Mouse (Mus musculus) liver, embryonic 14.5 days (tissue): ENCODE data around the gene Cacna1g. TPM values are rescaled to one million over a fixed set of nuclear protein-coding genes. Genes with fewer than 3 reads are reported as not detected.

Experiments
- ATAC-seq: fragments of 200-750 bp; cut with Nextera tagmentation; 2 replicates; pipeline ENCODE4 v1.8.0; 2017; ENCODE audit warnings: moderate number of reproducible peaks, mild to moderate bottlenecking, moderate library complexity; ENCODE audit not compliant: insufficient read depth
- DNase-seq, 3 experiments: peaks; one replicate each; pipeline ENCODE4 v3.0.0-alpha.2; 2012 to 2013; ENCODE audit warnings: low read depth in 3 of 3, low spot score in 3 of 3
- H3K27ac ChIP-seq: fragments of 300-500 bp; sonication (generic); 2 replicates; pipeline ENCODE4 v1.5.1; 2014; ENCODE audit warnings: moderate library complexity, mild to moderate bottlenecking, control low read depth, inconsistent platforms
- H3K27me3 ChIP-seq: fragments of 300-500 bp; sonication (generic); 2 replicates; pipeline ENCODE4 v1.6.1; 2014; ENCODE audit warnings: mild to moderate bottlenecking, low read length, moderate library complexity; ENCODE audit not compliant: control insufficient read depth, insufficient read depth
- H3K36me3 ChIP-seq: fragments of 300-500 bp; sonication (generic); replicated peaks from 2 replicates; pipeline ENCODE4 v1.6.1; 2014; ENCODE audit warnings: low read depth; ENCODE audit not compliant: control insufficient read depth, insufficient read depth
- H3K4me1 ChIP-seq, 2 experiments: fragments of 200-500 bp in 1 of 2; fragments of 300-500 bp in 1 of 2; sonication (generic) in 1 of 2; replicated peaks; 2 replicates each; pipeline ENCODE4 v1.6.1; 2012 to 2014; ENCODE audit warnings: antibody characterized with exemption in 1 of 2, inconsistent platforms in 1 of 2, low read length in 1 of 2; ENCODE audit not compliant: control insufficient read depth in 2 of 2, insufficient read depth in 2 of 2
- H3K4me2 ChIP-seq: fragments of 300-500 bp; sonication (generic); 2 replicates; pipeline ENCODE4 v1.6.1; 2014; ENCODE audit warnings: low read depth, mild to moderate bottlenecking, control low read depth, moderate library complexity
- H3K4me3 ChIP-seq, 2 experiments: fragments of 200-500 bp in 1 of 2; fragments of 300-500 bp in 1 of 2; sonication (generic) in 1 of 2; 2 replicates each; pipeline ENCODE4 v1.5.1; 2012 to 2014; ENCODE audit warnings: low read depth in 2 of 2, low read length in 2 of 2, mild to moderate bottlenecking in 2 of 2, control low read depth in 1 of 2, inconsistent platforms in 1 of 2, moderate library complexity in 1 of 2; ENCODE audit not compliant: insufficient read depth in 1 of 2
- H3K9ac ChIP-seq: fragments of 300-500 bp; sonication (generic); replicated peaks from 2 replicates; pipeline ENCODE4 v1.6.1; 2014; ENCODE audit warnings: mild to moderate bottlenecking, control low read depth, moderate library complexity
- H3K9me3 ChIP-seq: fragments of 300-500 bp; sonication (generic); 2 replicates; pipeline ENCODE4 v1.6.1; 2016; ENCODE audit warnings: low read length, mixed read lengths; ENCODE audit not compliant: control insufficient read depth
- CTCF ChIP-seq: IDR thresholded peaks from 2 replicates; pipeline ENCODE4 v1.5.1; 2016; ENCODE audit warnings: antibody characterized with exemption, low read depth, control low read depth
- EP300 ChIP-seq: IDR thresholded peaks from 2 replicates; pipeline ENCODE4 v1.6.1; 2016; ENCODE audit warnings: antibody characterized with exemption, low read depth
- WGBS: fragments of 180-500 bp; shearing (Covaris S2); extraction: QIAGEN DNeasy Blood & Tissue Kit; methylation state at CpG from one replicate; pipeline ENCODE4 v1.1.7; 2014; ENCODE audit not compliant: insufficient replicate concordance; 5-methylcytosine and 5-hydroxymethylcytosine counted together
- polyA plus RNA-seq, 2 experiments: library from polyadenylated mRNA; depleted of rRNA in 1 of 2; stranded (reverse) in 1 of 2; unstranded in 1 of 2; fragments of >200 nt; fragmentation: Nextera tagmentation in 1 of 2; extraction: Ambion mirVana in 1 of 2; gene quantifications; 2 replicates each; pipeline versions ENCODE4 v1.2.1 to v1.2.3; 2012 to 2014

The Cacna1g gene
- polyA plus RNA-seq, 2 experiments = 0.89 to 7.3 TPM

- DNase-seq (no peak), ATAC-seq (0 out of 2 replicates have a peak, but pooled peaks have one; percentile 31)
- no peak within 1 kb of the TSS for H3K27ac ChIP-seq
- WGBS = 2% methylated on average over 20 of the region's 20 CpGs
- TF ChIP-seq EP300 (no peak), CTCF (no peak)
- peak within 1 kb of the TSS; percentile 1 to 9; a peak in 3 of 4 replicates for H3K4me3 ChIP-seq
- H3K27me3 ChIP-seq = peaks cover 2% of the 10 kb centered on the region; the same call in 1 of the 2 replicates
- H3K36me3 ChIP-seq = no peaks in the 10 kb centered on the region
- peak within 1 kb of the TSS; percentile 41 for H3K4me2 ChIP-seq
- no peaks in the 10 kb centered on the region for H3K4me1 ChIP-seq
- H3K9me3 ChIP-seq = no peaks in the 10 kb centered on the region
- H3K9ac ChIP-seq = no peak within 1 kb of the TSS
Measured at GRCm38 (mm10) chr11:94392672-94393109, 81.3 kb downstream of the Cacna1g start, which contains the start of gene Abcc3. Gene Abcc3, minus strand, starts transcription at chr11:94392997.

DNA sequence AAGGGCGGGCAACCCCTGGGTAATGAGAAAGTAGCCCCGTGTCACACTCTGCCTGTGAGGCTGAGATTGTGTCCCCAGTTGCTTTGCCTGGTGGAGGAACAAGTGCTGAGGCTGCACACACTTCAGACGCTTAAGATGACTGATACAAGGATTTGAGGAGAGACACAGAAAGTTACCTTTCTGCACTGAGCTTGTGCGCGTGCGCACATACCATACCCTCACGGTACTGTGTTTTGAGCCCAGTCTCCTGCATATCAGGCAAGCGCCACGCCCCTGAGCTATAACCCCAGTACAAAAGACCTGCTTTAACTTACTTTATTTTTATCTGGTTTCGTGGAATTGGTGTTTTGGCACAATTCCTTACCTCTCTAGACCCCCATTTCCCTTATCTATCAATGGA lies 82.3 kb downstream of the Cacna1g start:
- DNase-seq = no peak
- Histone ChIP-seq H3K4me1 (peaks cover 0 to 1% of the 10 kb centered on the region in 2 experiments; a peak in 1 of 4 replicates), H3K27me3 (peaks cover 2% of the 10 kb centered on the region; the same call in 1 of the 2 replicates), H3K9me3 (no peaks in the 10 kb centered on the region), H3K36me3 (no peaks in the 10 kb centered on the region), H3K4me3 (no peak overlapping the region), H3K9ac (no peak overlapping the region), H3K4me2 (no peak overlapping the region), H3K27ac (no peak overlapping the region)
- WGBS = 70% methylated on average over 10 of the region's 10 CpGs
- TF ChIP-seq CTCF = no peak
- no peak for TF ChIP-seq EP300
- no peak for ATAC-seq

DNA sequence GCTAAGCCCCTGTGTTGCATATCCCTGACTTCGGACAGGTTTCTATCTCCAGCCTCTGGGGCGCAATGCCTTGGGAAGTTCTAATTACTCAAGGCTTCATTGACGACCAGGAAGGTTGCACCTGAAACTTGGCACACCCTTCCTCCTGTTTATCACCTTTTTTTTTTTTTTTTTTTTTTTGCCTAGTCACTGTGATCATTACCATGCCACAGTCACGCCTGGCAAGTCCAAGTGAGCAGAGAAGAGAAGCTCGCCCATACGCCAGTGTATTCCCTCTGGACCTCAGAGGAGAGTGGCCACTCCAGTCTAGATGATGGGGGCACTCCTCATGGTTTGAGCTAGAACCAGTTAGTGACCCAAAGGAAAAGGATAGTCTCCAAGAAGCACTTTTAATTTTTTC lies 83.2 kb downstream of the Cacna1g start:
- Histone ChIP-seq H3K9me3 (no peaks in the 10 kb centered on the region), H3K4me1 (peaks cover 0 to 4% of the 10 kb centered on the region in 2 experiments; a peak in 1 of 4 replicates), H3K27ac (no peak overlapping the region), H3K4me2 (no peak overlapping the region), H3K9ac (no peak overlapping the region), H3K4me3 (no peak overlapping the region), H3K36me3 (no peaks in the 10 kb centered on the region), H3K27me3 (peaks cover 2% of the 10 kb centered on the region; the same call in 1 of the 2 replicates)
- no peak for TF ChIP-seq CTCF
- no peak for TF ChIP-seq EP300
- WGBS = 66% methylated on average over 6 of the region's 6 CpGs
- DNase-seq (no peak), ATAC-seq (no peak)

DNA sequence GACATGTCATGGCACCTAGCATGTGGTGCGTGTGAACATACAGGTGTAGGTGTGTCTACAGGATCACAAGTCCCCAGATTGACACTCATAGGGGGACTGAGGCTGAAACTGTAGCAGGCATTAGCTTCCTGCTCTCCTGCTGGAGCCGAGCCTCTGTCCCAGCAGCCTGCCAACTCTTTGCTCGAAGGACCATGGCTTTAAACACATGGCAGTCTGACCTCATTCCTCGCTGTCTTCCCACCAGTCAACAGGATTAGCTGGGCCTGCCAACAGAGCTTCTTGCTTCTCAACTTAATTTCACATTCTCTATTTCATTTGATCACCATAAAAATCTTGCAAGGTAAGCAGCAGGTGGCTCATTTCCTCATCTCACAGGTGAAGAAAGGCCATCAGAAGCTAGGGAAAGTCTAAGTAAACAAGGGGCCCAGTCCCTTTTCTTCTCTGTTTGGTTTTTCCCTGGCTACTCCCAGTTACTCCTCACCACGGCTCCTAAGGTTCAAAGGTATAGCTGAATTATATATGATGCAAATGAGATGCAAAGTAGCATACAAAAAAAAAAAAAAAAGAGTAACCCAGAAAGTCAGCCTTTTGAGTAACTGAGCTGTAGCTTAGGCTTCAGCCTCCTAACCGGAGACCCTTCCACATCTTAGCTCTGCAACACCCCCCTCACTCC lies 84.1 kb downstream of the Cacna1g start:
- Histone ChIP-seq H3K27ac (no peak overlapping the region), H3K27me3 (peaks cover 2% of the 10 kb centered on the region; the same call in 1 of the 2 replicates), H3K9ac (no peak overlapping the region), H3K36me3 (no peaks in the 10 kb centered on the region), H3K9me3 (no peaks in the 10 kb centered on the region), H3K4me3 (no peak overlapping the region), H3K4me1 (peaks cover 0 to 4% of the 10 kb centered on the region in 2 experiments; a peak in 1 of 4 replicates), H3K4me2 (no peak overlapping the region)
- no peak for DNase-seq
- ATAC-seq = no peak
- WGBS = 50% methylated on average over 6 of the region's 6 CpGs
- no peak for TF ChIP-seq EP300
- TF ChIP-seq CTCF = no peak

- Histone ChIP-seq H3K36me3 (no peaks in the 10 kb centered on the region), H3K27me3 (peaks cover 2% of the 10 kb centered on the region; the same call in 1 of the 2 replicates), H3K9me3 (no peaks in the 10 kb centered on the region), H3K4me2 (no peak overlapping the region), H3K27ac (no peak overlapping the region), H3K9ac (no peak overlapping the region), H3K4me1 (peaks cover 0 to 4% of the 10 kb centered on the region in 2 experiments; a peak in 1 of 4 replicates), H3K4me3 (no peak overlapping the region)
- TF ChIP-seq EP300 (no peak), CTCF (no peak)
- 54% methylated on average over 4 of the region's 4 CpGs for WGBS
- DNase-seq (no peak), ATAC-seq (no peak)
Measured at GRCm38 (mm10) chr11:94389021-94389420, 85.0 kb downstream of the Cacna1g start.
